Mouse (Mus musculus) v-Abl transformed pro-B cells (cell line): Measurements from ENCODE around the gene Ambp.

Experiments
- in situ Hi-C, 2 experiments: fragments of 400-800 bp; cut with MboI; formaldehyde crosslinking; loops; one replicate each; pipeline ENCODE4 v1.15.1; 2025; ENCODE audit not compliant: unreplicated experiment in 2 of 2

Gene Ambp

DNA sequence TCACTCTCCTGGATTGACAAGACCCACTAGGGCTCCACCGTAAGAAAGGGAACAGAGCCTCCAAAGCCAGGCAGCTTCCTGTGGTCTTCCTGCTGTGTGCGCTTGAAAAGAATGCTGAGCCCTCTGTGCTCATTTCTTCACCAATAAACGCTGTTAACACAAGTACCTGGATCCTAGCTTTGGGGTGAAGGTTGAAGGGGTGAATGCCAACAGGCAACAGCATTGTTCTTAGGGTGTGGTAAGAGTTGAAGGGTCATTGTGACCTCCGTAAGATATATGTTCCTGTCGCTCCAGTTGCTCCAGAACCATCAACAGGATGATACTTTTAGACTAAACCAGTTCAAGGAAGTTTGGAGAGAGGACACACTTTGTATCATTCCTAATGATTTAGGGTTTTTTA, at the start of gene Ambp:
TSS of gene Ambp (minus strand) at position 101 of the 400 bp plus-strand sequence.
- in situ Hi-C loops, result loop anchor here in 1 of 2 experiments (25.0 kb wide), 1 partner anchor 808 kb away; no protein-coding TSS in a partner anchor

DNA sequence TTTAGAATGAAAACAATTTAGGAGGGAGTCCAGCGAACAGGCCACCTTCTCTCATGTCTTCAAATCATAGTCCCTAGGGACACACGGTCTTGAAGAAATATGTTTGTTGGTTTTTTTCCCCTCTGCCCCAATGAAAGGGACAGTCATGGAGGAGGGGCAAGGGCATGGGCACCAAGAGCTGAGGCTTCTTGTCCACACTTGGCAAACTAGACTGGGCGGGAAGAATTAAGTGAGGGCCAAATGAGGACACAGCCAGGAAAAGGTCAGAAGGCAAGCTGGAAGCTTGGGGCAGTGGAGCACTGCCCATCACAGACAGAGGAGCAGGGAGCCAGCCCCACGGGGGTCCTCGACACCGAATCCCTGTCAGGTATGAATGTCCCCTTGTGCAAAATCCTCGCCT, 49.3 kb upstream of the Ambp start:
- in situ Hi-C loops, result loop anchor here (10.0 to 25.0 kb wide), 3 partner anchors 361 to 892 kb away; no protein-coding TSS in a partner anchor

DNA sequence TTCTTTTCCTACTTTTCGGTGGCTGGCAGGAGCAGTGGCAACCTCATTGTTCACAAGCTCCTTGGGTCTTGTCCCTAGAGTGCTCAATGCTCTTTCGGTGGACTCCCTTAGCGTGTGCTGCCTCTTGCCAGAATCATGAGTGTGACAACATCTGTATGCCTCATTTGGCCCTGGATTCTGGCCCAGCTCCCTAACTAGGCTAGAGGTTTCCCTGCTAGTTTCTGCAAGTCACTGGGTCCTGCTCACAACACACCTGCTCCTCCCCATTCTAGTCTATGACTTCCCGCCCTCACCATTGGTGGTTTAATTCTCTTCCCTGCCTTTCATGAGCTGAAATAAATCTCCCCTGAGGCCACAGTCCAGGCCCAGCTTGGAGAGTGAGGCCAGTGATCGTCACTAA, 44.8 kb upstream of the Ambp start:
- in situ Hi-C loops, result no loop called here

DNA sequence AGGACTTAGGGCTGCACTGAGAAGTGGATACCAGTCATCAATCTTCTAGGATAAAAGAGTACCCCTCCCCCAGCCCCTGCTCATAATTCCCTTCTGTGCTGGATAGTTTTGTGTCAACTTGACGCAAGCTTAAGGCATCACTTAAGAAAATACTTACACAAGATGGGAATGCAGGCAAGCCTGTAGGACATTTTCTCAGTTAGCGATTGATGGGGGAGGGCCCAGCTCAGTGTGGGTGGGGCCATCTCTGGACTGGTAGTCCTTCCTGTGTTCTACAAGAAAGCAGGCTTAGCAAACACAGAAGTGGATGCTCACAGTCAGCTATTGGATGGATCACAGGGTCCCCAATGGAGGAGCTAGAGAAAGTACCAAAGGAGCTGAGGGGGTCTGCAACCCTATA, 39.8 kb upstream of the Ambp start:
- in situ Hi-C loops, result no loop called here

DNA sequence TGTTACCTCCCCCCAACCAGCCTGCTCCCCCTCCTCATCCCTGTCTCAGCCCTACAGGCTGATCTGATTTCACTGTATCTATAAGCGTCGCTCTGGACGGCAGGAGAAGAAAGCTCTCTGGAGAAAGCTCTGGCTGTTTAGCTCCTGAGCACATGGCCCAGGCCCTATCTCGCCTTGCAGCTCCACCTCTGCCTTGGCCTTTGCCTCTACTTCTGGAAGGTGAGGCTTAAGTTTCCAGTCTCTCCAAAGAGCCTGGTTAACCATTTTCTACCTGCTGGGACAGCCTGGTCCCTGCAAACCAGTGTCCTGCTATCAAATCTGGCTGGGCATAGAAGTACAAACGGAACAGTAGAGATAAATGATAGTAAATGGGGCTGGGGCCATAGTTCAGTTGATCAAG, 37.0 kb upstream of the Ambp start:
- in situ Hi-C loops, result no loop called here

DNA sequence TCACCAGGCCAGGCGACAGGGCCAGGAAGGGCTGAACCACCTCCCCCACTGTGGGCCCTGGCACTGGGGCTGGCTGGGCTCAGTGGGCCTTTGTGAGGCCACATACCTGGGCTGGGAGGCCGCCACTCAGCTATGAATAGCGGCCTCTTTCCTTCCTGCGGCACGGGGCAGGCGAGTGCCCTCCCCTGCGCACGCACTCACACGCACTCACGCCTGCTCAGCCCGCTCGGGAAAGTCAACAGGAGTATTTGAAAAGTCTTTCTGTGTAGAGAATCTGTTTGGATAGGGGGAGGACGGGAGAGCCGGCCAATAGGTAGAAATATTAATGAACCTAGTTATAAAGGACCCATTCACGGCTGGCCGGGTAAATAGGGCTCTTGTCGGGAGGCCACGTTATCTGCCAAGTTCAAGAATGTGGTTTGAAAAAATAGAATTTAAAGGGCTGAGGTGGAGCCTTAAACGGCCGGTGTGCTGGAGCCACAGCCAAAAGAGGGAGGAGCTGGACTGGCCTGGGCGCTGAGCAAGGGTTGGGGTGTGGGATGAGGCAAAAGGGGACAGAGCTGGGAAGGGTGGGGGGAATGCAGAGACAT, 31.8 kb upstream of the Ambp start:
- in situ Hi-C loops, result no loop called here

DNA sequence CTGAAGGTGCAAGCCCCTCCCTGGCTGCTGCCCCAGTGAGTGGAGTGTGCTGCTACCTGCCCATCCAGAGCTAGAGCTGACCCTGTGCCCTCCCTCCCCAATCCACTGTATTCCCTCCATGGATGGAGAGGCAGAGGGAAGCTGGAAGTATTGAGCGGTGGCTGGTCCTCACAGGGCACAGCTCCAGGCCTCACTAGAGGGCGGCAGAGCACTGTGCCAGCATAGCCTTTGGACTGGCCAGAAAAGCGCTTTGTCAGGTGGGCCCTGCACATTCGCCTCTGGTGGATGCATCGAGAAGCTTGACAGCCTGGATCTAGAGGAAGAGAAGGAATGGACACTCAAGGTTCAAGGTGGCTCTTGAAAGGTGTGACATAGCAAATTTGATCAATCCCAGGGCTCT, 27.0 kb upstream of the Ambp start:
- in situ Hi-C loops, result loop anchor here (5.0 kb wide), 2 partner anchors 36 to 126 kb away; no protein-coding TSS in a partner anchor

DNA sequence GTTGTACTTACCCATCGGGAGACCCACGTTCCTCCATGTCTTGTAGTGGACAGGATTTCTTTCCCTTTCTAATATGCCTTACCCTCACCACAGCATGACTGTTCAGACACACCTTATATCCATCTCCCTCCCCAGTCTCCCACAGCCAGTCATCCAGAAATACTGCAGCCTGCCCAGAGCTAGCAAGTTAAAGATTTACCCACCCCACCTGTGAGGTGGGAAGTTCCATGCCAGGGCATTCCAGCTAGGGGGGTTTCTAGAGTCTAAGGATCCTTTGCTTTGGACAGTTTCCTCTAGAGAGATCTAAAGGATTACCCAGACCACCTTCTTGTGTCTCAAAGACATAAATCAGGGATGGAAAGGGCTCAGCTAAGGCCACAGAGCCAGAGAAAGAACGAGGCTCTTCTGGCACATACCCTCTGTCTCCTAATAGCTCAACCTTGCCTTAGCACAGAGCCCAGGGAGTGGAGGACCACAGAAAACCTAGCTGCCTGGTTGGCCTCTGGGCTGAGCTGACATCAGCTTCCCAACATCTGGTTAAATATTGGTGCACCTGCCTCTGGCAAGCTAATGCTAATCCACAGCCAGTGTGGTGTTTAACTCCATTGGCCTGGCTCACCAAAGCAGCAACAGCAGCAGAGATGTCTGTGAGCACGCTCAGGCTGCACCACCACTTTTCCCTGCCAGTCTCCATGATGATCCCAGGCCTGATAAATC, 17.5 kb upstream of the Ambp start, which contains the start of gene Kif12:
TSS of gene Kif12 (minus strand) at position 163 of the 717 bp plus-strand sequence.
- in situ Hi-C loops, result loop anchor here in 1 of 2 experiments (25.0 kb wide), 1 partner anchor 790 kb away; no protein-coding TSS in a partner anchor

DNA sequence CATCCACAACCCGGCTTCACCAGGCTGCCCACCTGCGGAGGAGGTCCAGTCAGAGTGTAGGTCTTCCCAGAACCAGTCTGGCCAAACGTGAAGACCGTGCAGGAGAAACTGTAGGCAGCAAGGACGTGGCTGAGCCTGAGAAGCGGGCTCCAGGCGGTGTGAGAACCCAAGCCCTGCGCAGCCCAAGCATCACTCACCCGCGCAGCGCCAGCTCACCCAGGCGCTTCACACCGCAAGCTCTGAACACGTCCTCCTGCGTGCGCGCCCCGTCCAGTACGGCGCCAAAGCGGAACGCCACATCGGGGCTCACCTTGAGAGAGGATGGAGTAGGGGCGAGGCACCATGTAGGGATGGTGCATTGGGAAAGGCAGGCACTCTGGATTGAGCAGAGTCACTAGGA, 16.5 kb upstream of the Ambp start:
- in situ Hi-C loops, result loop anchor here in 1 of 2 experiments (25.0 kb wide), 1 partner anchor 791 kb away; no protein-coding TSS in a partner anchor

DNA sequence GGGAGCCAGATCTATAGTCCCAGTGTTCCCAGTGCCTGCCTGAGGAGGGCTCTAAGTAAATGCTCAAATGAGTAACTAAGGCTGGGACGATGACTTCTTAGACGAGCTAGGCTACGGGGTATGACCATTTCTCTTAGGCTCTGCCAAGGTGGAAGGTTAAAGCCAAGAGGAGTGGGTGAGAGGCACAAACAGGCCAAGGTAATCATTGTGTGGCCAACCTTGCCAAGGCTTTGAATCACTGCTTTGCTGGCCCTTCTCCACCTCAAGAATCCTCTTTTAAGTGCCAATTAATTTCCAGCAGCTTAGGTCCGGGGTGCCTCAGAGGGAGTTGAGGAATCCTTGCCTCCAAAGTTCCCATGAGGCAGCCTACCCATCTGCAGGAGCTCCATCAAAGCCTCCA, 15.5 kb upstream of the Ambp start:
- in situ Hi-C loops, result loop anchor here in 1 of 2 experiments (25.0 kb wide), 1 partner anchor 792 kb away; no protein-coding TSS in a partner anchor

DNA sequence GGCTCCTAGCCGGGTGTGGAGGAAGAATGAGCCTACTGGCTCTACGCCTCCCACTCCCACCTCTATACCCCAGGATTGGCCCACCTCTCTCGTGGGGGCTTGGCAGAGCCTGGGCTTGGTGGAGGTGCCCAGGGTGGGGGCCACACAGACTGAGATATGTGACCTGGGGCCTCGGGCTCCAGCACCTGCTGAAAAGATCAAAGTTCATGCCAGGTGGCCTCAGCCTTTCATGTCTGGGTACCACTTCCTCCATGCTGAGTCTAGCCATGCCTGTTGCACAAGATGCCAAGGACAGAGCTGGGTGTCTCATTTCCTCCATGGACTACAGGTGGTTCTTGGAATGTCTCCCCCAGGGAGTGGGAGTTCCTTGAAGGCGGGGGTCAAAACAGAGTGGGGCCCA, 11.7 kb upstream of the Ambp start:
- in situ Hi-C loops, result loop anchor here (10.0 to 25.0 kb wide), 2 partner anchors 778 to 796 kb away; no protein-coding TSS in a partner anchor

DNA sequence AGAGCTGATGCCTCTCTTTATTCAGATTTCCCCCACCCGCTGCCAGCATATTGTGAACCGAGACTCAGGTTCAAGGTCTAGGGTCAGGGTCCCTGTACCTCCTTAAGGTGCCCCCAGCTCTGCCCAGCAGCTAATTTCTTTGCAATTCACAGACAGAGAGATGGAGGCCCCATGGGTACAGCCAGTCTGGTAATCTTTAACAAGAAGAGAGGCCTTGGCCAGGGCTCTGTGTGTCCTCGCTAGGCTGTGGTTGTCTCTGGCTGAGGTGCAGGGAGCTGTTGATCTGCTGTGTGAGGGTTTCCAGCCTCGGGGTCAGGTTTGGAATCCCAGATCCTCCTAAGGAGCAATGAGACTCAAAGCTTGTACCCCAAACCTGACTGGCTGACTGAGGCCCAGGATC, 11.0 kb upstream of the Ambp start:
- in situ Hi-C loops, result loop anchor here (10.0 to 25.0 kb wide), 2 partner anchors 779 to 797 kb away; no protein-coding TSS in a partner anchor

DNA sequence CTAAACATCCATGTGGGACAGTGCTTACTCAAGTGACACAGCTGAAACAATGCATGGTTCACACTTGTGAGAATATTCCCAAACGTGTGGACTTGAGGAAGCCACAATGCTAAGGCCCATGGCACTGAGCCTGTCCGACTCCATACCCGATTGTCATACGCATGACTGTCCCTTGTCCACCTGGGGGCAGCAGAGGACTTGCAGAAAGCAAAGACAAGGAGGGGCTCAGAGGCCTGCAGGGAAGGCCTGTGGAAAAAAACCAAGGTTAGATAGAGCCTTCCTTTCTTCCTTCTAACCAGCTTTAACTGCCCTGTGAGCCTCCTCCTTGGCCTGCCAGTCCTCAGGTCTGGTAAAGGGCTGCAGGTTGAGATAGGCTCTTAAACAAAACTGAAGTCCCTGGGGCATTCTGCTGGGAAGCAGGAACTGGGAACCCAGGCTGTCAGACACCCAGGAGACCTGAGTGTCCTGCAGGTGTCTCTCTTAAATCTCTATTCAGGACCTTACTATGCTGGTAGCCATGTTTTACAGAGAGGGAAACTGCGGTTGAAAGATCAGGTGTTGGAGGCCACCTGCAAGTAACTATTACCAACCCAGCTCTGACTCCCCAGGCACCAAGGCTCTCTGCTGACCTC, 4.5 kb upstream of the Ambp start:
- in situ Hi-C loops, result loop anchor here in 1 of 2 experiments (25.0 kb wide), 1 partner anchor 803 kb away; no protein-coding TSS in a partner anchor

DNA sequence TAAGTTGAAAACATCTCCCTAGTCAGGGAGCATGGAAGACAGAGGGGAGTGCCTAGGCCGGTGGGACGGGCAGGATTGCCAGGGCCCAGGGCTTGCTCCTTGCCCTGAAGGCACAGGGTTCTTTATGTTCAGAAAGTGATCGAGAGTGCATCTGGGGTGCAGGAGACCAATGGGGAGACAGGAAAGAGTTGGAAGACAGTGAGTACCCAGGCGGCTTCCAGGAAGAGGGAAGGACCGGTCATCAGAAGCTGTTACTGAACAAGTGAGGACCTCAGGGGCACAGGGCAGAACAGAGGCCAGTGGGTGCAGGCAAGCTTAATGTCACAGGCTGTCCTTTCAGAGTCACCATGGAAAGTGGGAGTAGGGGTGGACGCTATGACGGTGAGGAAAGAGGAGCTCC, 3.6 kb upstream of the Ambp start:
- in situ Hi-C loops, result loop anchor here in 1 of 2 experiments (25.0 kb wide), 1 partner anchor 804 kb away; no protein-coding TSS in a partner anchor

DNA sequence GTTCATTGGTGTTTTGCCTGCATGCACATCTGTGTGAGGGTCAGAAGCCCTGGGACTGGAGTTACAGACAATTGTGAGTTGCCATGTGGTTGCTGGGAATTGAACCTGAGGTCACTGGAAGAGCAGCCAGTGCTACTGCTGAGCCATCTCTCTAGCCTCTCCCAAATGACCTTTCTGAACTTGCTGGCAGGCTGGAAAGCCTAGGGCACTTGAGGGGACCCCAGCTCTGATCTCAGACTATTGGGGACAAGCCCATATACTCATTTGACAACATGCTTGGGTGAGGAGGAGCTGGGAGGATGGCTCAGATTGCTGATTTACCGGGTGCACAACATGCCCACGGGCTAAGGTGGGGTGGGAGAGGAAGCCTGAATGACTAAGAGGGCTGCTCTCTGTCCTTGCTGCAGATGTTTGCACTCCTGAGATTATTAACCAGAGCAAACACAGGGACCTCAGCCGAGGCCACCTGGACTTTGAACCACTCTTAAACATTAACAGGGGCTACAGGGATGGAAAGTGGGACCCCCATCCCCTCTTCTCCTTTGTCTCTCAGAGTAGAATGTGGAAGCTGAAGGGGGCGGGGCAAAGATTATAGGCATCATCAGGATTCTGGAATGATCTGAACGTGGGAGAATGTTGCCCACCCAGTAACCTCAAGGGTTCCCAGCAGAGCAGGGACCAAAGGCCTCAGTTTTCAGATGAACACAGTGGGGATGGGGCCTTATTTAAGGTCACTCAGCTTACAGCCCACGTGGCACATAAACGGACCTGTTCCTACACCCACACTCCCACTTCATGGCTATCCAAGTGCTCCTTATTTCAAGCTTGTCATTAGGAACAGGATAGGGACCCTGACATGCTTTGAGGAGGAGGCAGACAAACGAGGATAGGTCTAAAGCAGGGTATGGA, 2.4 kb upstream of the Ambp start:
- in situ Hi-C loops, result loop anchor here in 1 of 2 experiments (25.0 kb wide), 1 partner anchor 805 kb away; no protein-coding TSS in a partner anchor

DNA sequence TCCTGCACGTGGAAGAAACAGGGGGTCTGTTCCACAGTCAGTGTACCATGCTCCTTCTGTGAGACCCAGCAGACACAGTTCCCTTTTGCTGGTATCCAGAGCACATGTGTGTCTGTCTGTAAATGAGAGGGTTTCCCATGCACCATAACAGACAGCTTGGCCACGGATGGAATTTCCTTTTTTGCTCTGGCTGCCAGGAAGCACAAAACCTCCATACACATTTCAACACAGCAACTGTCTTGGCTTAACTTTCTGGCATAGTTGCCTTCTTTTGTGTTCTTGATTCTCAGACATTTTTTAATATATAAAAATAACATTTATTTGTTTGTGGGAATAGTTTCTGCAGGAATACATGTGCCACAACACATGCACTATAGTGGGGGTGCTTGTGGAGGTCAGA, 997 bp upstream of the Ambp start:
- in situ Hi-C loops, result loop anchor here in 1 of 2 experiments (25.0 kb wide), 1 partner anchor 807 kb away; no protein-coding TSS in a partner anchor

DNA sequence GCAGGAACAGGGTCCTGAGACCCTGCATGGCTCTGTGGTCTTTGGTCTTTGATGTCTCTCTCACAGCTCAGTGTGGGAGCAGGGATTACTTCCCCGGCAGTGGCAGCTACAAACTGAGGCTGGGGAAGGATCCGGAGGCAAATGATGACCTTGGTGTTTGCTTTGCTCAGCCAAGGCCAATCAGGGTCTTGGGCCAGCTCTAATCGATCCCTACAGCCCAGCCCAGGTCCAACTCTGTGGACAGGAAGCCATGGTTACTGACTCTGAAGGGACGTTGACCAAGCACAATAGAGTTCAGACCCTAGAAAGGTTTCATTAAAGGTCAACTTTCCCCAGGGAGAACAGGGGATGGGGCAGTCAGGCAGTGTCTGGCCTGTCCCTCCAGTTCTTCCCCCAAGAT, 571 bp downstream of the Ambp start:
- in situ Hi-C loops, result loop anchor here in 1 of 2 experiments (25.0 kb wide), 1 partner anchor 808 kb away; no protein-coding TSS in a partner anchor

DNA sequence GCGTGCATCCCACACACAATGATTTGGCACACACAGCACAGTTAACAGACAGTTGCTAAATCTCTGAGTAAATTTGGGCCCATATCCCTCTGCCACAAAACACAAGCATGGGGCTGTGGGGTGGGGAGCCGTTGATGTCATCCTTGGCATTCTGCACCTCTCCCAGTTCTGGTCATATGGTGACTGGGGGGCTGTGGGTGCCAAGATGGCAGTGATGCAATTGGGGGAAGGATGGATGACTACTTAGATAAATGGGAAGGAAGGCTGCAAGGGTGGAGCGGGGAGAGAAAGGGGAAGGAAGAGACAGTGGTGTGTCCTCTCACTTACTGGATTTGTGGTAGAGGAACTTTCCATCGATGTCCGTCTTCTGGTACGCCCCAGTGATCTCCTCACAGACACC, 3.5 kb downstream of the Ambp start:
- in situ Hi-C loops, result loop anchor here in 1 of 2 experiments (25.0 kb wide), 1 partner anchor 811 kb away; no protein-coding TSS in a partner anchor

DNA sequence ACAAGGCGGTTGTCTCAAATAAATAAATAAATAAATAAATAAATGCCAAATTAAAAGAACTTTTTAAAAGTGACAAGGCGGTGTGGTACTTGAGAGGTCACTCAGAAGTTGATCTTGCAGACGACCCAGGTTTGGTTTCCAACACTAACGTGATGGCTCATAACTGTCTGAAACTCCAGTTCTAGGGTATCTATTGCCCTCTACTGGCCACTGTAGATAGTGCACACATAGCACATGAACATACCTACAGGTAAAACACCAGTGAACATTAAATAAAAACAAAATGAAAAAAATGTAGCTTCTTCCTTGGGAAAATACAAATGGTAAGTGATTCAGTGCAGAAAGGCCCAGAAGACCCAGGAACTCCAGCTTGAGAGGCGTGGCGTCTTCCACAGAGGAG, 7.3 kb downstream of the Ambp start:
- in situ Hi-C loops, result no loop called here
